Mouse (Mus musculus): ENCODE measurements around the gene Shb. TPM values are rescaled to one million over a fixed set of nuclear protein-coding genes. Genes with fewer than 3 reads are reported as not detected.
A peak's percentile ranks its signal among the peaks of the same experiment; 100 is the strongest.

Gene Shb
- polyA plus RNA-seq (2016; fragmentation: Nextera tagmentation; extraction: Ambion mirVana) = 1.2 and 2.5 TPM in 2 replicates

- DNase-seq (ENCODE audit: low spot score) = no peak
- peaks cover 25% of the 10 kb centered on the region for H3K27me3 ChIP-seq (ENCODE audit: low read depth, poor library complexity, severe bottlenecking)
- peak within 1 kb of the TSS; percentile 80 for H3K4me3 ChIP-seq
- H3K4me1 ChIP-seq = peaks cover 57% of the 10 kb centered on the region
- H3K27ac ChIP-seq (replicated peaks) = peak within 1 kb of the TSS; percentile 89; the same call in 1 of the 2 replicates
- no peaks in the 10 kb centered on the region for H3K36me3 ChIP-seq
- WGBS = 20% methylated on average over 7 of the region's 7 CpGs
- H3K9me3 ChIP-seq (replicated peaks) = no peaks in the 10 kb centered on the region
Observed at GRCm38 (mm10) chr4:45532375-45532774, at the start of gene Shb. Gene Shb (minus strand): TSS chr4:45532470.

- no peak for DNase-seq (ENCODE audit: low spot score)
- WGBS = 88% methylated on average over 6 of the region's 6 CpGs
- Histone ChIP-seq H3K36me3 (no peaks in the 10 kb centered on the region), H3K27me3 (ENCODE audit: low read depth, poor library complexity, severe bottlenecking) (peaks cover 43% of the 10 kb centered on the region), H3K9me3 (replicated peaks) (no peaks in the 10 kb centered on the region), H3K27ac (replicated peaks) (0 out of 2 replicates have a peak overlapping the region, but pooled peaks have one; percentile 28), H3K4me3 (no peak overlapping the region), H3K4me1 (peaks cover 49% of the 10 kb centered on the region)
Observed at GRCm38 (mm10) chr4:45581095-45581494, 48.8 kb upstream of the Shb start.

DNA sequence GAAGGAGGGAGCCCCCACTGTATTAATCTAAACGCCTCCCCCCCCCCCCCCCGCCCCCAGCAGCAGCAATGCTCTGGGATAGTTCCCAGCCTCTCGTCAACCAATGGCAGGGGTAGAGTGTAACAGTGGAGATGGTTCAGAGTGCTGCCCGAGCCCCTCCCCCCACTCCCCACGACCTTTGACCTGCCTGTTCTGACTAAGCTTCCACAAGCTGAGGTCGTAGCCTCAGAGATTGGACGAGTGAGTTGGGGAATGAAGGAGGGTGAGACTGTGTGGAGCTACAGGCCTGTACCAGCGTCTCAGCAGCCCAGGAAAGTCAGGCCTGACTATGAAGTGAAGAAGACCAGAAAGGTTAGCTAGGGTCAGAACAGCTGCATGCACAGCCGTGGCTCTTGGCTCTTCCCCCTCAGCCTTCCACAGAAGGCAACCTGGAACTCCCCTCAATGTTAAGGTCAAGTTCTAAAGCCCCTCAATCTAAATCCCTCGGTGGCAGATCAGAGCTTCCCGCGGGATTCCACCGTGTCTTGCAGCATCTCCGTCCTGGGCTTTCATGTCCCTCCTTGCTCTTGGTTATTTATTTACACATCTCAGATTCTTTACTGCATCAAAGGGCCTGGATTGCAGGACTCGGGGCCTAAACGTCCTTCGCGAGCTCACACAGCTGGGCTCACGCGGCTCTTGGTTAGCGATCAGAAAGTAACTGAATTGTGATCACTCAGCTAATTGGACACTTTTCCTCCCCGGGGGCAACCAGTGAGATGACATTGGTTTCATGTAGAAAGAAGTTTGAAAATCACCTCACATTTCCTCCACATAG is 46.5 kb upstream of the Shb start:
- peak; percentile 72 for DNase-seq (ENCODE audit: low spot score)
- H3K4me3 ChIP-seq = no peak overlapping the region
- 24% methylated on average over 22 of the region's 22 CpGs for WGBS
- H3K27ac ChIP-seq (replicated peaks) = peak overlapping the region; percentile 57
- H3K9me3 ChIP-seq (replicated peaks) = no peaks in the 10 kb centered on the region
- peaks cover 38% of the 10 kb centered on the region for H3K4me1 ChIP-seq
- no peaks in the 10 kb centered on the region for H3K36me3 ChIP-seq
- H3K27me3 ChIP-seq (ENCODE audit: low read depth, poor library complexity, severe bottlenecking) = peaks cover 20% of the 10 kb centered on the region

GRCm38 (mm10) chr4:45577631-45578030 is 45.4 kb upstream of the Shb start:
- no peaks in the 10 kb centered on the region for H3K36me3 ChIP-seq
- peaks cover 34% of the 10 kb centered on the region for H3K4me1 ChIP-seq
- WGBS = 51% methylated on average over 8 of the region's 8 CpGs
- no peaks in the 10 kb centered on the region for H3K9me3 ChIP-seq (replicated peaks)
- DNase-seq (ENCODE audit: low spot score) = no peak
- no peak overlapping the region for H3K4me3 ChIP-seq
- peak overlapping the region; percentile 64; the same call in 1 of the 2 replicates for H3K27ac ChIP-seq (replicated peaks)
- peaks cover 15% of the 10 kb centered on the region for H3K27me3 ChIP-seq (ENCODE audit: low read depth, poor library complexity, severe bottlenecking)

- Histone ChIP-seq H3K9me3 (replicated peaks) (no peaks in the 10 kb centered on the region), H3K36me3 (no peaks in the 10 kb centered on the region), H3K27ac (replicated peaks) (no peak overlapping the region), H3K4me1 (peaks cover 24% of the 10 kb centered on the region), H3K27me3 (ENCODE audit: low read depth, poor library complexity, severe bottlenecking) (no peaks in the 10 kb centered on the region; the same call in 1 of the 2 replicates), H3K4me3 (no peak overlapping the region)
- WGBS = 84% methylated on average over 15 of the region's 15 CpGs
- no peak for DNase-seq (ENCODE audit: low spot score)
Observed at GRCm38 (mm10) chr4:45574614-45575169, 42.4 kb upstream of the Shb start.

- no peak for DNase-seq (ENCODE audit: low spot score)
- Histone ChIP-seq H3K27me3 (ENCODE audit: low read depth, poor library complexity, severe bottlenecking) (no peaks in the 10 kb centered on the region), H3K9me3 (replicated peaks) (no peaks in the 10 kb centered on the region), H3K4me1 (no peaks in the 10 kb centered on the region), H3K27ac (replicated peaks) (no peak overlapping the region), H3K36me3 (no peaks in the 10 kb centered on the region), H3K4me3 (no peak overlapping the region)
- WGBS = 75% methylated on average over 5 of the region's 5 CpGs
Observed at GRCm38 (mm10) chr4:45569521-45569920, 37.3 kb upstream of the Shb start.

- WGBS = 87% methylated on average over 5 of the region's 5 CpGs
- no peak for DNase-seq (ENCODE audit: low spot score)
- H3K4me3 ChIP-seq = no peak overlapping the region
- no peaks in the 10 kb centered on the region for H3K4me1 ChIP-seq
- no peaks in the 10 kb centered on the region for H3K27me3 ChIP-seq (ENCODE audit: low read depth, poor library complexity, severe bottlenecking)
- H3K9me3 ChIP-seq (replicated peaks) = no peaks in the 10 kb centered on the region
- no peaks in the 10 kb centered on the region for H3K36me3 ChIP-seq
- H3K27ac ChIP-seq (replicated peaks) = no peak overlapping the region
Observed at GRCm38 (mm10) chr4:45558211-45558610, 25.9 kb upstream of the Shb start.

DNA sequence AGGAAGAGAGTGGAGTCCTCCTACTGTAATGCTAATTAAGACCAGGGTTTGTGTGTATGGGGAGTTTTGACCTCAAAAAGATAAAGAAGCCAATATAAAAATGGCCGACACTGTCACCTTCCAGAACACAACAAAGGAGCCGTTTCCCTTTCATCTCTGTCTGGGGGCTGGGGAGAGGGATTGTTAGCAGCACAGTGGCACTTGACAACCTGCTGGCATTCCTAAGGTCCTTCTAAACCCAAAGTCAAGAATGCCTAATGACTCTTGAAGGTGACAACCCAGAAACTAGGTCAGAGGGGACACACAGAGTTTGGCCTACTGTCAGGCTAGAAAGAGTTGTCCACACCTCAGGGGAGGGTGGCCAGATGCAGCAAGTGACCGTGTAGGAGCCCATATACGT is 20.3 kb upstream of the Shb start:
- Histone ChIP-seq H3K4me3 (no peak overlapping the region), H3K27ac (replicated peaks) (no peak overlapping the region), H3K27me3 (ENCODE audit: low read depth, poor library complexity, severe bottlenecking) (peaks cover 4% of the 10 kb centered on the region; the same call in 1 of the 2 replicates), H3K4me1 (peaks cover 20% of the 10 kb centered on the region), H3K36me3 (no peaks in the 10 kb centered on the region), H3K9me3 (replicated peaks) (no peaks in the 10 kb centered on the region)
- WGBS = 66% methylated on average over 4 of the region's 4 CpGs
- no peak for DNase-seq (ENCODE audit: low spot score)

- H3K27me3 ChIP-seq (ENCODE audit: low read depth, poor library complexity, severe bottlenecking) = peaks cover 4% of the 10 kb centered on the region; the same call in 1 of the 2 replicates
- no peak for DNase-seq (ENCODE audit: low spot score)
- no peaks in the 10 kb centered on the region for H3K9me3 ChIP-seq (replicated peaks)
- H3K4me3 ChIP-seq = no peak overlapping the region
- 46% methylated on average over 2 of the region's 2 CpGs for WGBS
- H3K36me3 ChIP-seq = no peaks in the 10 kb centered on the region
- no peak overlapping the region for H3K27ac ChIP-seq (replicated peaks)
- H3K4me1 ChIP-seq = peaks cover 20% of the 10 kb centered on the region
Observed at GRCm38 (mm10) chr4:45550970-45551369, 18.7 kb upstream of the Shb start.

GRCm38 (mm10) chr4:45549514-45549913 is 17.2 kb upstream of the Shb start:
- Histone ChIP-seq H3K27ac (replicated peaks) (no peak overlapping the region), H3K4me1 (peaks cover 20% of the 10 kb centered on the region), H3K4me3 (no peak overlapping the region), H3K9me3 (replicated peaks) (no peaks in the 10 kb centered on the region), H3K27me3 (ENCODE audit: low read depth, poor library complexity, severe bottlenecking) (peaks cover 4% of the 10 kb centered on the region; the same call in 1 of the 2 replicates), H3K36me3 (no peaks in the 10 kb centered on the region)
- 73% methylated on average over 5 of the region's 5 CpGs for WGBS
- DNase-seq (ENCODE audit: low spot score) = peak; percentile 19

DNA sequence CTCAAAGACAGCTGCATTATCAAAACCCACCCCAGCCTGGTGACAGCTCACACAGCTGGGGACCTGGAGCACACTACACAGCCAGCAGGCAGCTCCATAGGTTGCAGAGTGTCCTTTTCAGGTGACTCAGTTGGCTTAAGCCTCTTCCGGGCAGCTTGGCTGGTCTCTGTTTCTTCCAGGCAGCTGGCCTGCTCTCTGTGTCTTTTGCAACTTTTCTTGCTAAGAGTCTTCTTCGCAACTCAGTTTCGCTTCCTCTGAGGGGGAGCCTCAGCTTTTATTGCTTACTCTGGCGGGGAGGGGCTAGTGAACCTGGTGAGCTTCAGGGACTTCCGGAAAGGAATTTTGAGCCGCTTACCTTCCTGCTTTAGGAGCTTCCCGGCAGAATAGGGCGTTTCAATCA is 13.6 kb upstream of the Shb start:
- H3K4me3 ChIP-seq = no peak overlapping the region
- H3K9me3 ChIP-seq (replicated peaks) = no peaks in the 10 kb centered on the region
- H3K27me3 ChIP-seq (ENCODE audit: low read depth, poor library complexity, severe bottlenecking) = no peaks in the 10 kb centered on the region; the same call in 1 of the 2 replicates
- no peaks in the 10 kb centered on the region for H3K36me3 ChIP-seq
- no peak for DNase-seq (ENCODE audit: low spot score)
- WGBS = 54% methylated on average over 8 of the region's 8 CpGs
- no peak overlapping the region for H3K27ac ChIP-seq (replicated peaks)
- peaks cover 4% of the 10 kb centered on the region for H3K4me1 ChIP-seq

- H3K4me3 ChIP-seq = no peak overlapping the region
- H3K9me3 ChIP-seq (replicated peaks) = no peaks in the 10 kb centered on the region
- H3K36me3 ChIP-seq = no peaks in the 10 kb centered on the region
- H3K4me1 ChIP-seq = peaks cover 7% of the 10 kb centered on the region
- no peak overlapping the region for H3K27ac ChIP-seq (replicated peaks)
- no peaks in the 10 kb centered on the region; the same call in 1 of the 2 replicates for H3K27me3 ChIP-seq (ENCODE audit: low read depth, poor library complexity, severe bottlenecking)
- DNase-seq (ENCODE audit: low spot score) = no peak
- 89% methylated on average over 3 of the region's 3 CpGs for WGBS
Observed at GRCm38 (mm10) chr4:45543481-45544051, 11.3 kb upstream of the Shb start.
